Mouse (Mus musculus) adrenal gland, postnatal 25 days (tissue): ENCODE measurements at regions not wholly inside any gene's neighbourhood (a gene's known extent, or its start where the extent isn't known, plus 50 kb on each side); places are given as distances from the start of the nearest gene placed in this dataset.

Experiments
- microRNA-seq, 2 experiments: library from miRNA; unstranded; fragments of <30 nt; microRNA quantifications; one replicate each; pipeline ENCODE4 v1.2.0; 2021

Small RNA genes lying in the stretch of these regions (microRNA-seq; reads per million reads assigned to microRNA genes)
- gene Gm22466 (0 reads per million in 2 experiments), gene Gm23490 (0 reads per million in 2 experiments), gene Gm23873 (0 reads per million in 2 experiments), gene Gm23917 (0 reads per million in 2 experiments), gene Gm23962 (0 reads per million in 2 experiments), gene Gm25533 (0 reads per million in 2 experiments), gene Mir344 (0 reads per million in 2 experiments), gene Mir344b (0.69 to 1.8 reads per million in 2 experiments), gene Mir344c (0 to 0.36 reads per million in 2 experiments), gene Mir344d-1 (0 reads per million in 2 experiments), gene Mir344d-2 (0 reads per million in 2 experiments), gene Mir344d-3 (0 reads per million in 2 experiments), gene Mir344e (0 reads per million in 2 experiments), gene Mir344h-1 (0 reads per million in 2 experiments), gene Mir344h-2 (0 reads per million in 2 experiments)
